Mouse (Mus musculus): ENCODE measurements around the gene Slc4a4. TPM values are rescaled to one million over a fixed set of nuclear protein-coding genes. Genes with fewer than 3 reads are reported as not detected.

Slc4a4 gene
- polyA plus RNA-seq, 2 experiments = 2.7 to 2.8 TPM

GRCm38 (mm10) chr5:88928201-88928916 lies 41.7 kb downstream of the Slc4a4 start:
- Histone ChIP-seq H3K4me3 (replicated peaks; ENCODE audit: low read length) (no peak overlapping the region), H3K36me3 (ENCODE audit: control insufficient read depth, insufficient read depth, low read length) (no peaks in the 10 kb centered on the region), H3K9me3 (ENCODE audit: control insufficient read depth, low read length) (no peaks in the 10 kb centered on the region), H3K27me3 (ENCODE audit: control insufficient read depth, insufficient read depth, low read length) (no peaks in the 10 kb centered on the region), H3K4me2 (replicated peaks; ENCODE audit: low read depth, low read length, severe bottlenecking) (no peak overlapping the region), H3K9ac (ENCODE audit: low read depth, low read length, severe bottlenecking) (no peak overlapping the region), H3K27ac (replicated peaks; ENCODE audit: low read depth, low read length) (no peak overlapping the region), H3K4me1 (ENCODE audit: control insufficient read depth, insufficient read depth, low read length) (peaks cover 16% of the 10 kb centered on the region)
- peak; percentile 45 for DNase-seq (ENCODE audit: low spot score)
- no peak for TF ChIP-seq POLR2A (IDR thresholded peaks at IDR 0.05; ENCODE audit: borderline replicate concordance, extremely low read depth, insufficient read depth, insufficient read length)
- no peak for ATAC-seq (ENCODE audit: low FRiP score, low read depth)
- WGBS = 41% methylated on average over 13 of the region's 13 CpGs

- peak; percentile 75 for ATAC-seq (ENCODE audit: low FRiP score, low read depth)
- no peak overlapping the region for H3K4me3 ChIP-seq (replicated peaks; ENCODE audit: low read length)
These were observed 42.9 kb downstream of the Slc4a4 start for GRCm38 (mm10) chr5:88929392-88930094.

GRCm38 (mm10) chr5:88930129-88930528 lies 43.5 kb downstream of the Slc4a4 start:
- Histone ChIP-seq H3K4me1 (ENCODE audit: control insufficient read depth, insufficient read depth, low read length) (peaks cover 16% of the 10 kb centered on the region), H3K9me3 (ENCODE audit: control insufficient read depth, low read length) (no peaks in the 10 kb centered on the region), H3K4me2 (replicated peaks; ENCODE audit: low read depth, low read length, severe bottlenecking) (no peak overlapping the region), H3K9ac (ENCODE audit: low read depth, low read length, severe bottlenecking) (no peak overlapping the region), H3K36me3 (ENCODE audit: control insufficient read depth, insufficient read depth, low read length) (no peaks in the 10 kb centered on the region), H3K4me3 (replicated peaks; ENCODE audit: low read length) (no peak overlapping the region), H3K27me3 (ENCODE audit: control insufficient read depth, insufficient read depth, low read length) (no peaks in the 10 kb centered on the region), H3K27ac (replicated peaks; ENCODE audit: low read depth, low read length) (no peak overlapping the region)
- no peak for TF ChIP-seq POLR2A (IDR thresholded peaks at IDR 0.05; ENCODE audit: borderline replicate concordance, extremely low read depth, insufficient read depth, insufficient read length)
- DNase-seq (ENCODE audit: low spot score) (no peak), ATAC-seq (ENCODE audit: low FRiP score, low read depth) (peak; percentile 38; the same call in 1 of the 2 replicates)
- WGBS = 53% methylated on average over 5 of the region's 5 CpGs

More at GRCm38 (mm10) chr5:88929392-88930094, 42.9 kb downstream of the Slc4a4 start:
- 22% methylated on average over 17 of the region's 18 CpGs for WGBS
- no peak for TF ChIP-seq POLR2A (IDR thresholded peaks at IDR 0.05; ENCODE audit: borderline replicate concordance, extremely low read depth, insufficient read depth, insufficient read length)
- Histone ChIP-seq H3K4me2 (replicated peaks; ENCODE audit: low read depth, low read length, severe bottlenecking) (peak overlapping the region; percentile 35), H3K9ac (ENCODE audit: low read depth, low read length, severe bottlenecking) (no peak overlapping the region), H3K27me3 (ENCODE audit: control insufficient read depth, insufficient read depth, low read length) (no peaks in the 10 kb centered on the region), H3K4me1 (ENCODE audit: control insufficient read depth, insufficient read depth, low read length) (peaks cover 16% of the 10 kb centered on the region), H3K9me3 (ENCODE audit: control insufficient read depth, low read length) (no peaks in the 10 kb centered on the region), H3K27ac (replicated peaks; ENCODE audit: low read depth, low read length) (no peak overlapping the region; the same call in 1 of the 2 replicates), H3K36me3 (ENCODE audit: control insufficient read depth, insufficient read depth, low read length) (no peaks in the 10 kb centered on the region)
- peak; percentile 72 for DNase-seq (ENCODE audit: low spot score)

GRCm38 (mm10) chr5:88930611-88931010 lies 44.0 kb downstream of the Slc4a4 start:
- H3K9ac ChIP-seq (ENCODE audit: low read depth, low read length, severe bottlenecking) = no peak overlapping the region

GRCm38 (mm10) chr5:88931176-88931575 lies 44.6 kb downstream of the Slc4a4 start:
- no peak overlapping the region for H3K4me3 ChIP-seq (replicated peaks; ENCODE audit: low read length)
- no peak overlapping the region for H3K4me2 ChIP-seq (replicated peaks; ENCODE audit: low read depth, low read length, severe bottlenecking)
- DNase-seq (ENCODE audit: low spot score) = no peak
- H3K27me3 ChIP-seq (ENCODE audit: control insufficient read depth, insufficient read depth, low read length) = no peaks in the 10 kb centered on the region
- no peak overlapping the region for H3K9ac ChIP-seq (ENCODE audit: low read depth, low read length, severe bottlenecking)
- no peak overlapping the region for H3K27ac ChIP-seq (replicated peaks; ENCODE audit: low read depth, low read length)
- H3K9me3 ChIP-seq (ENCODE audit: control insufficient read depth, low read length) = no peaks in the 10 kb centered on the region
- no peak for ATAC-seq (ENCODE audit: low FRiP score, low read depth)
- H3K4me1 ChIP-seq (ENCODE audit: control insufficient read depth, insufficient read depth, low read length) = peaks cover 16% of the 10 kb centered on the region
- no peaks in the 10 kb centered on the region for H3K36me3 ChIP-seq (ENCODE audit: control insufficient read depth, insufficient read depth, low read length)
- TF ChIP-seq POLR2A (IDR thresholded peaks at IDR 0.05; ENCODE audit: borderline replicate concordance, extremely low read depth, insufficient read depth, insufficient read length) = no peak
- 91% methylated on average over 9 of the region's 9 CpGs for WGBS

More at GRCm38 (mm10) chr5:88930611-88931010, 44.0 kb downstream of the Slc4a4 start:
- no peak overlapping the region for H3K4me3 ChIP-seq (replicated peaks; ENCODE audit: low read length)
- no peaks in the 10 kb centered on the region for H3K36me3 ChIP-seq (ENCODE audit: control insufficient read depth, insufficient read depth, low read length)
- peak; percentile 11 for DNase-seq (ENCODE audit: low spot score)
- H3K9me3 ChIP-seq (ENCODE audit: control insufficient read depth, low read length) = no peaks in the 10 kb centered on the region
- H3K27ac ChIP-seq (replicated peaks; ENCODE audit: low read depth, low read length) = no peak overlapping the region
- H3K4me2 ChIP-seq (replicated peaks; ENCODE audit: low read depth, low read length, severe bottlenecking) = no peak overlapping the region
- WGBS = 50% methylated on average over 11 of the region's 11 CpGs
- H3K4me1 ChIP-seq (ENCODE audit: control insufficient read depth, insufficient read depth, low read length) = peaks cover 16% of the 10 kb centered on the region
- H3K27me3 ChIP-seq (ENCODE audit: control insufficient read depth, insufficient read depth, low read length) = no peaks in the 10 kb centered on the region
- no peak for ATAC-seq (ENCODE audit: low FRiP score, low read depth)
- TF ChIP-seq POLR2A (IDR thresholded peaks at IDR 0.05; ENCODE audit: borderline replicate concordance, extremely low read depth, insufficient read depth, insufficient read length) = no peak
